Mouse (Mus musculus) hindbrain, embryonic 11.5 days (tissue): ENCODE results near the gene Ggcx. TPM values are rescaled to one million over a fixed set of nuclear protein-coding genes. Genes with fewer than 3 reads are reported as not detected.

Source experiments
- ATAC-seq: fragments of 200-750 bp; cut with Nextera tagmentation; 2 replicates; pipeline ENCODE4 v1.8.0; 2017; ENCODE audit warnings: mild to moderate bottlenecking, moderate TSS enrichment, moderate library complexity; ENCODE audit not compliant: low FRiP score
- DNase-seq: peaks from one replicate; pipeline ENCODE4 v3.0.0-alpha.2; 2015; ENCODE audit warnings: low spot score
- H3K27ac ChIP-seq: fragments of 300-500 bp; sonication (generic); 2 replicates; pipeline ENCODE4 v1.5.1; 2014; ENCODE audit warnings: mild to moderate bottlenecking, low read depth, low read length
- H3K27me3 ChIP-seq: fragments of 300-500 bp; sonication (generic); 2 replicates; pipeline ENCODE4 v1.6.1; 2014; ENCODE audit warnings: mild to moderate bottlenecking, low read length, moderate library complexity, mixed read lengths; ENCODE audit not compliant: control insufficient read depth, insufficient read depth
- H3K36me3 ChIP-seq: fragments of 300-500 bp; sonication (generic); 2 replicates; pipeline ENCODE4 v1.6.1; 2014; ENCODE audit warnings: mild to moderate bottlenecking, low read length, moderate library complexity, mixed read lengths; ENCODE audit not compliant: control insufficient read depth, insufficient read depth
- H3K4me1 ChIP-seq: fragments of 300-500 bp; sonication (generic); replicated peaks from 2 replicates; pipeline ENCODE4 v1.6.1; 2014; ENCODE audit warnings: low read length, mixed read lengths; ENCODE audit not compliant: control insufficient read depth, insufficient read depth
- H3K4me2 ChIP-seq: fragments of 300-500 bp; sonication (generic); replicated peaks from 2 replicates; pipeline ENCODE4 v1.6.1; 2014; ENCODE audit warnings: mild to moderate bottlenecking, low read depth, low read length
- H3K4me3 ChIP-seq: fragments of 300-500 bp; sonication (generic); 2 replicates; pipeline ENCODE4 v1.5.1; 2014; ENCODE audit warnings: low read depth, low read length
- H3K9ac ChIP-seq: fragments of 300-500 bp; sonication (generic); 2 replicates; pipeline ENCODE4 v1.6.1; 2014; ENCODE audit warnings: low read depth, low read length
- H3K9me3 ChIP-seq: fragments of 300-500 bp; sonication (generic); 2 replicates; pipeline ENCODE4 v1.6.1; 2016; ENCODE audit warnings: low read length; ENCODE audit not compliant: control insufficient read depth
- WGBS: fragments of 180-500 bp; shearing (Covaris S2); extraction: QIAGEN DNeasy Blood & Tissue Kit; methylation state at CpG from one replicate; pipeline ENCODE4 v1.1.7; 2014; 5-methylcytosine and 5-hydroxymethylcytosine counted together
- polyA plus RNA-seq: library from polyadenylated mRNA; unstranded; fragments of >200 nt; fragmentation: Nextera tagmentation; extraction: Ambion mirVana; gene quantifications from 2 replicates; pipeline ENCODE4 v1.2.1, GENCODE M21; 2014

The Ggcx gene
- polyA plus RNA-seq, 1 experiment from 2014 or later: 13.1 TPM

- peak; percentile 58 for DNase-seq
Observed at GRCm38 (mm10) chr6:72389941-72390771, 24.0 kb upstream of the Ggcx start, which contains the start of gene Vamp8. Gene Vamp8, minus strand, starts transcription at chr6:72390703.

GRCm38 (mm10) chr6:72390795-72391521 lies 23.1 kb upstream of the Ggcx start:
- Histone ChIP-seq H3K4me3 (peak overlapping the region; percentile 34), H3K27ac (no peak overlapping the region), H3K9ac (peak overlapping the region; percentile 65; the same call in 1 of the 2 replicates), H3K4me1 (peaks cover 3% of the 10 kb centered on the region; the same call in 1 of the 2 replicates), H3K36me3 (no peaks in the 10 kb centered on the region), H3K27me3 (peaks cover 7% of the 10 kb centered on the region; the same call in 1 of the 2 replicates), H3K9me3 (no peaks in the 10 kb centered on the region), H3K4me2 (peak overlapping the region; percentile 49)
- ATAC-seq: no peak; the same call in 1 of the 2 replicates
- 16% methylated on average over 12 of the region's 12 CpGs for WGBS
- DNase-seq: peak; percentile 21

More at GRCm38 (mm10) chr6:72389941-72390771, 24.0 kb upstream of the Ggcx start, which contains the start of gene Vamp8:
- peak within 1 kb of the TSS; percentile 65 for H3K9ac ChIP-seq
- ATAC-seq: peak; percentile 22; the same call in 1 of the 2 replicates
- H3K4me3 ChIP-seq: peak within 1 kb of the TSS; percentile 34
- peaks cover 7% of the 10 kb centered on the region; the same call in 1 of the 2 replicates for H3K27me3 ChIP-seq
- H3K36me3 ChIP-seq: no peaks in the 10 kb centered on the region
- H3K9me3 ChIP-seq: no peaks in the 10 kb centered on the region
- peak within 1 kb of the TSS; percentile 49 for H3K4me2 ChIP-seq
- H3K4me1 ChIP-seq: peaks cover 3% of the 10 kb centered on the region; the same call in 1 of the 2 replicates
- H3K27ac ChIP-seq: no peak within 1 kb of the TSS
- 2% methylated on average over 33 of the region's 33 CpGs for WGBS

- DNase-seq (no peak), ATAC-seq (no peak)
- Histone ChIP-seq H3K9me3 (no peaks in the 10 kb centered on the region), H3K4me1 (peaks cover 3% of the 10 kb centered on the region; the same call in 1 of the 2 replicates), H3K36me3 (no peaks in the 10 kb centered on the region), H3K4me3 (no peak overlapping the region), H3K9ac (no peak overlapping the region), H3K27ac (no peak overlapping the region), H3K4me2 (no peak overlapping the region), H3K27me3 (peaks cover 7% of the 10 kb centered on the region; the same call in 1 of the 2 replicates)
- WGBS: 88% methylated on average over 5 of the region's 5 CpGs
Observed at GRCm38 (mm10) chr6:72392341-72392740, 21.8 kb upstream of the Ggcx start.

- ATAC-seq (no peak), DNase-seq (no peak)
- Histone ChIP-seq H3K4me1 (no peaks in the 10 kb centered on the region), H3K4me3 (no peak overlapping the region), H3K27ac (no peak overlapping the region), H3K9me3 (no peaks in the 10 kb centered on the region), H3K36me3 (no peaks in the 10 kb centered on the region), H3K4me2 (no peak overlapping the region), H3K9ac (no peak overlapping the region), H3K27me3 (no peaks in the 10 kb centered on the region)
- 88% methylated on average over 10 of the region's 10 CpGs for WGBS
Observed at GRCm38 (mm10) chr6:72396837-72397251, 17.3 kb upstream of the Ggcx start.

- Histone ChIP-seq H3K9ac (no peak overlapping the region), H3K27me3 (no peaks in the 10 kb centered on the region), H3K27ac (no peak overlapping the region), H3K36me3 (no peaks in the 10 kb centered on the region), H3K4me2 (no peak overlapping the region), H3K9me3 (no peaks in the 10 kb centered on the region), H3K4me1 (no peaks in the 10 kb centered on the region), H3K4me3 (no peak overlapping the region)
- 44% methylated on average over 2 of the region's 2 CpGs for WGBS
- DNase-seq (no peak), ATAC-seq (no peak)
Observed at GRCm38 (mm10) chr6:72399967-72400366, 14.1 kb upstream of the Ggcx start.

- whole genome bisulfite sequencing: 26% methylated on average over 7 of the region's 7 CpGs
- H3K4me3 ChIP-seq: no peak overlapping the region
- DNase-seq (peak; percentile 81), ATAC-seq (no peak)
- no peaks in the 10 kb centered on the region for H3K27me3 ChIP-seq
- no peaks in the 10 kb centered on the region for H3K36me3 ChIP-seq
- no peak overlapping the region for H3K9ac ChIP-seq
- no peak overlapping the region for H3K4me2 ChIP-seq
- H3K27ac ChIP-seq: no peak overlapping the region
- no peaks in the 10 kb centered on the region for H3K4me1 ChIP-seq
- no peaks in the 10 kb centered on the region for H3K9me3 ChIP-seq
Observed at GRCm38 (mm10) chr6:72401875-72402274, 12.2 kb upstream of the Ggcx start.

- no peak overlapping the region for H3K4me3 ChIP-seq
- H3K27ac ChIP-seq: no peak overlapping the region
- no peak overlapping the region for H3K9ac ChIP-seq
- no peaks in the 10 kb centered on the region for H3K36me3 ChIP-seq
- no peaks in the 10 kb centered on the region for H3K4me1 ChIP-seq
- H3K4me2 ChIP-seq: no peak overlapping the region
- ATAC-seq (no peak), DNase-seq (no peak)
- WGBS: 88% methylated on average over 7 of the region's 7 CpGs
- H3K27me3 ChIP-seq: no peaks in the 10 kb centered on the region
- H3K9me3 ChIP-seq: no peaks in the 10 kb centered on the region
Observed at GRCm38 (mm10) chr6:72405356-72405755, 8.8 kb upstream of the Ggcx start.

GRCm38 (mm10) chr6:72407119-72407518 lies 7.0 kb upstream of the Ggcx start:
- DNase-seq (peak; percentile 94), ATAC-seq (peak; percentile 61)
- Histone ChIP-seq H3K9ac (no peak overlapping the region), H3K4me2 (no peak overlapping the region), H3K27ac (no peak overlapping the region), H3K4me3 (no peak overlapping the region), H3K36me3 (no peaks in the 10 kb centered on the region), H3K9me3 (no peaks in the 10 kb centered on the region), H3K4me1 (no peaks in the 10 kb centered on the region), H3K27me3 (no peaks in the 10 kb centered on the region)
- 4% methylated on average over 5 of the region's 5 CpGs for WGBS
